Mouse (Mus musculus): ENCODE data around the gene Olfr59. TPM values are rescaled to one million over a fixed set of nuclear protein-coding genes. Genes with fewer than 3 reads are reported as not detected.

The Olfr59 gene
- not detected in 2 replicates for polyA plus RNA-seq (2014; fragmentation: Nextera tagmentation; extraction: Ambion mirVana)

- Histone ChIP-seq H3K27ac (ENCODE audit: low read depth, low read length) (no peak within 1 kb of the TSS), H3K9ac (replicated peaks; ENCODE audit: low read depth, low read length) (no peak within 1 kb of the TSS), H3K4me3 (ENCODE audit: low read depth, low read length) (no peak within 1 kb of the TSS), H3K9me3 (ENCODE audit: control insufficient read depth, low read length) (no peaks in the 10 kb centered on the region; the same call in none of the 2 replicates), H3K4me2 (ENCODE audit: low read depth, low read length) (no peak within 1 kb of the TSS), H3K36me3 (ENCODE audit: control insufficient read depth, insufficient read depth, low read length) (no peaks in the 10 kb centered on the region), H3K4me1 (ENCODE audit: control insufficient read depth, insufficient read depth, low read length) (no peaks in the 10 kb centered on the region), H3K27me3 (ENCODE audit: control insufficient read depth, insufficient read depth, low read length) (no peaks in the 10 kb centered on the region)
- 50% methylated on average over 2 of the region's 2 CpGs for WGBS
- no peak for ATAC-seq (ENCODE audit: low read depth)
These were observed at the start of gene Olfr59 for GRCm38 (mm10) chr11:74283436-74283835. Gene Olfr59, plus strand, starts transcription at chr11:74283736.

DNA sequence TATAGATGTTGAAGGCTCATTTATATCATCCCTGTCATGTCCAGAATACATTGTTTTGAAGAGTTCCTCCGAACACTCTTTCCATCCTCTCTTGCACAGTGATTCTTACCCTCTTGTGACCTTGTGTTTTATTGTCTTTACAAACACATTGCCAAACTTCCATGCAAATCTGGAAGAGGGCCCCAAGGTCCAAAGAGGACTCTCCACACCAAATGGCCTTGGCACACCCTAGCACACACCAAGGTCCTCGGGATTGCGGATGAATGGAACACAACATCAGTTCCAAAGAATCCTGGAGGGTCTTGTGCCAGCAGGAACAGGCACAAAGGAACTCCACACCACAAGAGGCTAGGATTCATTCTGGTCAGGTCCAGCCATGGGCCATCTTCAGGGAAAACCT, 42.3 kb upstream of the Olfr59 start:
- 90% methylated on average over 3 of the region's 3 CpGs for WGBS

DNA sequence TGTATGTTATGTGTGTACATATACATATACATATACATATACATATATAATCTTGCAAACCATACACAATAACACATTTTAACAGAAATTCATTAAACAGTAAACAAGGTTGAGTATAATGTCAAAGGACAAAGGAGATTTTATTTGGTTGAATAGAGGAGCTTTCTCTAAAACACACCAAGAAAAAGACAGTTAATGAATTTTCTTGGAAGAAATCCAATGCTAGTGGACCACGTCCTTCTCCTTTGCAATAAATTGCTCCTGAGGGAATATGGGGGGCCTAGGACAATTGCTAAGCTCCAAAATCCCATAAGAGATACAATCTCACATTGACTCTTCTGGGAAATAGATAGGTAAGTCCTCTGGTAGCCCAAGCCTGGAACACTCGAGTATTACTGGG, 24.0 kb upstream of the Olfr59 start, which contains the start of gene Olfr406:
TSS of gene Olfr406 (plus strand) at position 301 of the 400 bp plus-strand sequence.
- Histone ChIP-seq H3K9me3 (ENCODE audit: control insufficient read depth, low read length) (0 out of 2 replicates have a peak, but pooled peaks cover 3% of the 10 kb centered on the region), H3K4me1 (ENCODE audit: control insufficient read depth, insufficient read depth, low read length) (no peaks in the 10 kb centered on the region), H3K9ac (replicated peaks; ENCODE audit: low read depth, low read length) (no peak within 1 kb of the TSS), H3K27ac (ENCODE audit: low read depth, low read length) (no peak within 1 kb of the TSS), H3K36me3 (ENCODE audit: control insufficient read depth, insufficient read depth, low read length) (no peaks in the 10 kb centered on the region), H3K4me3 (ENCODE audit: low read depth, low read length) (no peak within 1 kb of the TSS), H3K27me3 (ENCODE audit: control insufficient read depth, insufficient read depth, low read length) (no peaks in the 10 kb centered on the region), H3K4me2 (ENCODE audit: low read depth, low read length) (no peak within 1 kb of the TSS)
- no peak for ATAC-seq (ENCODE audit: low read depth)
- 51% methylated on average over 2 of the region's 2 CpGs for WGBS

More for the DNA sequence above, 42.3 kb upstream of the Olfr59 start:
- Histone ChIP-seq H3K27ac (ENCODE audit: low read depth, low read length) (no peak overlapping the region), H3K9me3 (ENCODE audit: control insufficient read depth, low read length) (no peaks in the 10 kb centered on the region; the same call in 1 of the 2 replicates), H3K36me3 (ENCODE audit: control insufficient read depth, insufficient read depth, low read length) (no peaks in the 10 kb centered on the region), H3K4me3 (ENCODE audit: low read depth, low read length) (no peak overlapping the region), H3K27me3 (ENCODE audit: control insufficient read depth, insufficient read depth, low read length) (no peaks in the 10 kb centered on the region), H3K9ac (replicated peaks; ENCODE audit: low read depth, low read length) (no peak overlapping the region), H3K4me1 (ENCODE audit: control insufficient read depth, insufficient read depth, low read length) (no peaks in the 10 kb centered on the region), H3K4me2 (ENCODE audit: low read depth, low read length) (no peak overlapping the region)
- no peak for ATAC-seq (ENCODE audit: low read depth)

DNA sequence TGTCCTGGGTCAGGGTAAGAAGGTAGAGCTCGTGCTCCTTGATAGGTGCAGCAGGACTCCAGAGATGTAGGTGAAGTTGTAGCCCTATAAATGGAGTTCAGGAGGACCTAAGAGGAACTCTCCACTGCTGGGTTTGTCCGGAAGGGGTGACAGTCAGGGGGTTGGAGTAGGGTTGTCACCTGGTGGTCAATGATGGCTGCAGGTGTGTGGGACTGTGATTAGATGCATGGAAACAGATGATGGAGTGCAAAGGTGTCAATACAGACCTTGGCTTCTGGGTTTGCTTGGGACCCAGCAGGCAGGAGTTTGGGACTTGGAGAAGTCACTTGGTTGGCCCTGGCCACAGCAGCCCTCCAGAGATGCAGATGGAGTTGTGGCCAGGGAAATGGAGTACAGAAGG, 3.7 kb downstream of the Olfr59 start:
- WGBS, result 78% methylated on average over 2 of the region's 2 CpGs
- no peak for ATAC-seq (ENCODE audit: low read depth)
- H3K4me1 ChIP-seq (ENCODE audit: control insufficient read depth, insufficient read depth, low read length), result no peaks in the 10 kb centered on the region
- H3K36me3 ChIP-seq (ENCODE audit: control insufficient read depth, insufficient read depth, low read length), result no peaks in the 10 kb centered on the region
- H3K9ac ChIP-seq (replicated peaks; ENCODE audit: low read depth, low read length), result no peak overlapping the region
- no peaks in the 10 kb centered on the region for H3K27me3 ChIP-seq (ENCODE audit: control insufficient read depth, insufficient read depth, low read length)
- no peak overlapping the region for H3K27ac ChIP-seq (ENCODE audit: low read depth, low read length)
- H3K4me2 ChIP-seq (ENCODE audit: low read depth, low read length), result no peak overlapping the region
- H3K4me3 ChIP-seq (ENCODE audit: low read depth, low read length), result no peak overlapping the region
- H3K9me3 ChIP-seq (ENCODE audit: control insufficient read depth, low read length), result no peaks in the 10 kb centered on the region; the same call in 1 of the 2 replicates

DNA sequence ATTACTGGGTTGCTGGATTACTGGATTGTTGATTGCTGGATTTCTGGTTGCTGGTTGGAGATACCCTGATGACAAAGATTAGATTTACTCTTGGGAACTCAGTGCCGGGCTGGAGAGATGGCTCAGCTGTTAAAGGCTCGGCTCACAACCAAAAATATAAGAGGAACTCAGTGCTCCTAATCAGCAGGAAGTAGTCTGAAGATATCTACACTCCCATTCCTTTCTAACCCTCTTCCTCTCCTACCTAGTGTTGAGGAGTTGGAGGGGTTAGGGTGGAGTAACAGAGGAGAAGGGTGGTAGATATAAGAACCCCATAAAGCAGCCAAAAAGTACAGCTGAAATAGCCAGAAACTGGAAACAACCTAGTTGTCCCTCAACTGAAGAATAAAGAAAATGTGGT, 42.5 kb downstream of the Olfr59 start:
- no peak overlapping the region for H3K27ac ChIP-seq (ENCODE audit: low read depth, low read length)
- no peaks in the 10 kb centered on the region for H3K27me3 ChIP-seq (ENCODE audit: control insufficient read depth, insufficient read depth, low read length)
- H3K36me3 ChIP-seq (ENCODE audit: control insufficient read depth, insufficient read depth, low read length), result no peaks in the 10 kb centered on the region
- H3K4me1 ChIP-seq (ENCODE audit: control insufficient read depth, insufficient read depth, low read length), result no peaks in the 10 kb centered on the region
- no peak overlapping the region for H3K4me2 ChIP-seq (ENCODE audit: low read depth, low read length)
- 91% methylated on average over 2 of the region's 2 CpGs for WGBS
- no peaks in the 10 kb centered on the region for H3K9me3 ChIP-seq (ENCODE audit: control insufficient read depth, low read length)
- ATAC-seq (ENCODE audit: low read depth), result no peak
- no peak overlapping the region for H3K4me3 ChIP-seq (ENCODE audit: low read depth, low read length)
- no peak overlapping the region for H3K9ac ChIP-seq (replicated peaks; ENCODE audit: low read depth, low read length)

GRCm38 (mm10) chr11:74328781-74329180, 45.2 kb downstream of the Olfr59 start:
- no peak overlapping the region for H3K4me2 ChIP-seq (ENCODE audit: low read depth, low read length)
- ATAC-seq (ENCODE audit: low read depth), result no peak
- H3K9ac ChIP-seq (replicated peaks; ENCODE audit: low read depth, low read length), result no peak overlapping the region
- H3K4me3 ChIP-seq (ENCODE audit: low read depth, low read length), result no peak overlapping the region
- no peak overlapping the region for H3K27ac ChIP-seq (ENCODE audit: low read depth, low read length)
- no peaks in the 10 kb centered on the region for H3K9me3 ChIP-seq (ENCODE audit: control insufficient read depth, low read length)
- H3K4me1 ChIP-seq (ENCODE audit: control insufficient read depth, insufficient read depth, low read length), result no peaks in the 10 kb centered on the region
- no peaks in the 10 kb centered on the region for H3K27me3 ChIP-seq (ENCODE audit: control insufficient read depth, insufficient read depth, low read length)
- no peaks in the 10 kb centered on the region for H3K36me3 ChIP-seq (ENCODE audit: control insufficient read depth, insufficient read depth, low read length)

GRCm38 (mm10) chr11:74337931-74338330, 54.4 kb downstream of the Olfr59 start, which contains the start of gene Olfr410:
Gene Olfr410, minus strand, starts transcription at chr11:74338031.
- 86% methylated on average over 6 of the region's 6 CpGs for WGBS
- no peaks in the 10 kb centered on the region; the same call in 1 of the 2 replicates for H3K9me3 ChIP-seq (ENCODE audit: control insufficient read depth, low read length)
- H3K4me1 ChIP-seq (ENCODE audit: control insufficient read depth, insufficient read depth, low read length), result no peaks in the 10 kb centered on the region
- no peak within 1 kb of the TSS for H3K4me2 ChIP-seq (ENCODE audit: low read depth, low read length)
- H3K36me3 ChIP-seq (ENCODE audit: control insufficient read depth, insufficient read depth, low read length), result no peaks in the 10 kb centered on the region
- no peak within 1 kb of the TSS for H3K27ac ChIP-seq (ENCODE audit: low read depth, low read length)
- no peaks in the 10 kb centered on the region for H3K27me3 ChIP-seq (ENCODE audit: control insufficient read depth, insufficient read depth, low read length)
- H3K4me3 ChIP-seq (ENCODE audit: low read depth, low read length), result no peak within 1 kb of the TSS
- ATAC-seq (ENCODE audit: low read depth), result no peak
- no peak within 1 kb of the TSS for H3K9ac ChIP-seq (replicated peaks; ENCODE audit: low read depth, low read length)

Other genes with a start within 250 kb of the Olfr59 start
- gene Olfr139, start 227.2 kb upstream of the Olfr59 start, polyA plus RNA-seq (2014; fragmentation: Nextera tagmentation; extraction: Ambion mirVana), result not detected in 2 replicates
- not detected in 2 replicates for gene Olfr399, start 227.1 kb upstream of the Olfr59 start, polyA plus RNA-seq (2014; fragmentation: Nextera tagmentation; extraction: Ambion mirVana)
- not detected in 2 replicates for gene Zfp616, start 213.8 kb upstream of the Olfr59 start, polyA plus RNA-seq (2014; fragmentation: Nextera tagmentation; extraction: Ambion mirVana)
- gene Olfr401, start 170.0 kb upstream of the Olfr59 start, polyA plus RNA-seq (2014; fragmentation: Nextera tagmentation; extraction: Ambion mirVana), result not detected in 2 replicates
- gene Olfr402, start 130.2 kb upstream of the Olfr59 start, polyA plus RNA-seq (2014; fragmentation: Nextera tagmentation; extraction: Ambion mirVana), result not detected in 2 replicates
- gene Olfr403, start 97.5 kb upstream of the Olfr59 start, polyA plus RNA-seq (2014; fragmentation: Nextera tagmentation; extraction: Ambion mirVana), result not detected in 2 replicates
- gene Olfr43, start 72.4 kb upstream of the Olfr59 start, polyA plus RNA-seq (2014; fragmentation: Nextera tagmentation; extraction: Ambion mirVana), result not detected in 2 replicates
- not detected in 2 replicates for gene Olfr406, start 23.9 kb upstream of the Olfr59 start, polyA plus RNA-seq (2014; fragmentation: Nextera tagmentation; extraction: Ambion mirVana)
- not detected in 2 replicates for gene Olfr410, start 54.3 kb downstream of the Olfr59 start, polyA plus RNA-seq (2014; fragmentation: Nextera tagmentation; extraction: Ambion mirVana)
- gene Olfr411, start 68.9 kb downstream of the Olfr59 start, polyA plus RNA-seq (2014; fragmentation: Nextera tagmentation; extraction: Ambion mirVana), result not detected in 2 replicates
- gene Olfr412, start 78.3 kb downstream of the Olfr59 start, polyA plus RNA-seq (2014; fragmentation: Nextera tagmentation; extraction: Ambion mirVana), result not detected in 2 replicates

Data from neural tube, embryonic 14.5 days (tissue).